ENCODE assay signal across 23 mouse cellular contexts in the genomic region with DNA sequence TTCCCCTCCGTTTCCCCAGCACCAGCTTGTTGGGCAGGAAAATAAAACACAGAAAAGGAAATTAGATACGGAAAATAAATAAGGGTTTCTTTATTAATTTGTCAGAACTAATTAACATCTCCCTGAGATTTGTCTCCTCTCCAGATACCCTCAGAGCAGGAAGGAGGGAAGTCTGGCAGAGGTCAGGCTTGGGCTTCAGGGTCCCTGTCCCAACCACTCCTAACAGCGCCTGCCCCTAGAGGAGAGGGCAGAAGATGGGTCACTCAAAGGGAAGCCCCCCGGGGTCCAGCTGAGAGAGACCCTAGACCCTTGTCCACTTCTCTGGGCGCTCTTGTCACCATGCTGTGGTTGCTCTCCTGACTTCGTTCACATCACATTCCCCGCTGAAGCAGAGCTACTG. TPM values are rescaled to one million over a fixed set of nuclear protein-coding genes. Genes with fewer than 3 reads are reported as not detected.
A peak's percentile ranks its signal among the peaks of the same experiment; 100 is the strongest.
DNase-seq lines count a peak whose midpoint lies in the region; ATAC-seq and TF ChIP-seq lines count a peak whose summit lies in the region.
"Had no signal": no experiment of that assay in that cellular context is flagged by ENCODE, and none has a peak within 500 bp of the region (broad histone marks: within the 10 kb centered on the region; RNA-seq: fewer than 3 reads in every experiment).

No protein-coding gene starts in this region.

- intact Hi-C loops in heart, postnatal 25 days (cut with DNase I) = no loop called here

- 0 out of 2 replicates have a peak overlapping the region, but pooled peaks have one; percentile 36 for H3K27ac ChIP-seq in forebrain, embryonic 13.5 days
- H3K27ac ChIP-seq in forebrain, embryonic 16.5 days (ENCODE audit: low read length) = no peak overlapping the region
- no peak overlapping the region; the same call in 1 of the 2 replicates for H3K27ac ChIP-seq in midbrain, embryonic 11.5 days (ENCODE audit: low read depth, low read length)
- no peak overlapping the region for H3K27ac ChIP-seq in midbrain, postnatal 0 days (ENCODE audit: low read depth, low read length)
- 0 out of 2 replicates have a peak overlapping the region, but pooled peaks have one; percentile 54 for H3K27ac ChIP-seq in forebrain, embryonic 14.5 days (ENCODE audit: low read depth, low read length)
- 0 out of 2 replicates have a peak overlapping the region, but pooled peaks have one; percentile 64 for H3K27ac ChIP-seq in midbrain, embryonic 12.5 days (replicated peaks)
- H3K27ac ChIP-seq: intestine, embryonic 15.5 days; layer of hippocampus, adult 2 months; limb, embryonic 13.5 days; lung, embryonic 15.5 days had no signal

- 79% methylated on average over 7 of the region's 7 CpGs for WGBS in forebrain, embryonic 13.5 days
- 74% methylated on average over 7 of the region's 7 CpGs for WGBS in forebrain, embryonic 16.5 days
- WGBS in midbrain, embryonic 11.5 days = 88% methylated on average over 7 of the region's 7 CpGs
- WGBS in midbrain, postnatal 0 days = 74% methylated on average over 7 of the region's 7 CpGs
- 81% methylated on average over 7 of the region's 7 CpGs for WGBS in forebrain, embryonic 14.5 days
- WGBS in midbrain, embryonic 12.5 days = 74% methylated on average over 7 of the region's 7 CpGs

- H3K36me3 ChIP-seq in forebrain, embryonic 13.5 days (ENCODE audit: poor library complexity, severe bottlenecking) = no peaks in the 10 kb centered on the region
- no peaks in the 10 kb centered on the region for H3K36me3 ChIP-seq in forebrain, embryonic 16.5 days (ENCODE audit: control insufficient read depth, insufficient read depth)
- no peaks in the 10 kb centered on the region for H3K36me3 ChIP-seq in midbrain, embryonic 11.5 days (ENCODE audit: control insufficient read depth, insufficient read depth, low read length)
- H3K36me3 ChIP-seq in midbrain, postnatal 0 days (ENCODE audit: insufficient read depth, low read length) = no peaks in the 10 kb centered on the region
- H3K36me3 ChIP-seq in forebrain, embryonic 14.5 days (ENCODE audit: control insufficient read depth, insufficient read depth, low read length) = no peaks in the 10 kb centered on the region
- no peaks in the 10 kb centered on the region for H3K36me3 ChIP-seq in midbrain, embryonic 12.5 days
- H3K36me3 ChIP-seq: intestine, embryonic 15.5 days; limb, embryonic 13.5 days; lung, embryonic 15.5 days had no signal

- no peak overlapping the region for H3K4me3 ChIP-seq in forebrain, embryonic 13.5 days
- H3K4me3 ChIP-seq in forebrain, embryonic 16.5 days (replicated peaks; ENCODE audit: low read length) = no peak overlapping the region
- H3K4me3 ChIP-seq in midbrain, embryonic 11.5 days (ENCODE audit: low read depth, low read length) = no peak overlapping the region
- H3K4me3 ChIP-seq in midbrain, postnatal 0 days (ENCODE audit: low read depth, low read length) = no peak overlapping the region
- H3K4me3 ChIP-seq in forebrain, embryonic 14.5 days (ENCODE audit: low read depth, low read length) = no peak overlapping the region
- no peak overlapping the region for H3K4me3 ChIP-seq in midbrain, embryonic 12.5 days
- H3K4me3 ChIP-seq: intestine, embryonic 15.5 days; layer of hippocampus, adult 2 months; limb, embryonic 13.5 days; lung, embryonic 15.5 days had no signal

- no peak overlapping the region for H3K9ac ChIP-seq in forebrain, embryonic 13.5 days
- no peak overlapping the region for H3K9ac ChIP-seq in forebrain, embryonic 16.5 days (replicated peaks; ENCODE audit: low read depth, low read length)
- no peak overlapping the region for H3K9ac ChIP-seq in midbrain, embryonic 11.5 days (ENCODE audit: low read length)
- H3K9ac ChIP-seq in midbrain, postnatal 0 days (replicated peaks; ENCODE audit: low read length, poor library complexity, severe bottlenecking) = no peak overlapping the region
- no peak overlapping the region for H3K9ac ChIP-seq in forebrain, embryonic 14.5 days (ENCODE audit: low read length)
- H3K9ac ChIP-seq in midbrain, embryonic 12.5 days (replicated peaks) = no peak overlapping the region
- H3K9ac ChIP-seq: intestine, embryonic 15.5 days; limb, embryonic 13.5 days; lung, embryonic 15.5 days had no signal

- no peak for ATAC-seq in forebrain, embryonic 13.5 days
- ATAC-seq in forebrain, embryonic 16.5 days = no peak
- peak; percentile 50; the same call in 1 of the 2 replicates for ATAC-seq in midbrain, embryonic 11.5 days (ENCODE audit: low FRiP score)
- no peak for ATAC-seq in midbrain, postnatal 0 days (ENCODE audit: low FRiP score)
- no peak for ATAC-seq in forebrain, embryonic 14.5 days
- no peak for ATAC-seq in midbrain, embryonic 12.5 days (ENCODE audit: low FRiP score, low read depth)
- ATAC-seq: CD4-positive, CD25-positive, alpha-beta regulatory T cell, adult 4 months; intestine, embryonic 15.5 days had no signal

- TF ChIP-seq CTCF in midbrain, postnatal 0 days (IDR thresholded peaks at IDR 0.05) = no peak

- no peak for DNase-seq in midbrain, embryonic 11.5 days (ENCODE audit: low spot score, missing footprints)
- no peak for DNase-seq in midbrain, postnatal 0 days (ENCODE audit: low spot score)
- no peak for DNase-seq in forebrain, embryonic 14.5 days (ENCODE audit: low spot score)
- DNase-seq in layer of hippocampus, postnatal 10 days (ENCODE audit: low spot score in 2 of 2) = no peak
- no peak for DNase-seq in heart, postnatal 25 days (ENCODE audit: low spot score)
- DNase-seq: adrenal gland, postnatal 36 days; cerebellum, adult 18-20 months; gastrocnemius, postnatal 36 days; heart, adult 18-20 months; kidney, adult 2 months; kidney, postnatal 36 days; right cerebral cortex, adult 18-20 months; spleen, adult 18-20 months had no signal

- no peaks in the 10 kb centered on the region for H3K9me3 ChIP-seq in forebrain, embryonic 13.5 days (replicated peaks)
- H3K9me3 ChIP-seq in forebrain, embryonic 16.5 days (ENCODE audit: control insufficient read depth, low read length) = no peaks in the 10 kb centered on the region
- no peaks in the 10 kb centered on the region for H3K9me3 ChIP-seq in midbrain, embryonic 11.5 days (ENCODE audit: control insufficient read depth, low read length)
- no peaks in the 10 kb centered on the region for H3K9me3 ChIP-seq in midbrain, postnatal 0 days (ENCODE audit: low read length)
- H3K9me3 ChIP-seq in forebrain, embryonic 14.5 days (replicated peaks; ENCODE audit: control insufficient read depth, low read length) = no peaks in the 10 kb centered on the region
- H3K9me3 ChIP-seq in midbrain, embryonic 12.5 days = no peaks in the 10 kb centered on the region
- H3K9me3 ChIP-seq: intestine, embryonic 15.5 days; limb, embryonic 13.5 days; lung, embryonic 15.5 days had no signal

- H3K27me3 ChIP-seq in forebrain, embryonic 13.5 days = no peaks in the 10 kb centered on the region
- H3K27me3 ChIP-seq in forebrain, embryonic 16.5 days (replicated peaks; ENCODE audit: control insufficient read depth, insufficient read depth, low read length) = no peaks in the 10 kb centered on the region
- H3K27me3 ChIP-seq in midbrain, embryonic 11.5 days (ENCODE audit: control insufficient read depth, insufficient read depth, low read length) = no peaks in the 10 kb centered on the region
- H3K27me3 ChIP-seq in midbrain, postnatal 0 days (ENCODE audit: insufficient read depth, low read length) = no peaks in the 10 kb centered on the region
- no peaks in the 10 kb centered on the region for H3K27me3 ChIP-seq in forebrain, embryonic 14.5 days (replicated peaks; ENCODE audit: control insufficient read depth, insufficient read depth, low read length)
- H3K27me3 ChIP-seq in midbrain, embryonic 12.5 days = no peaks in the 10 kb centered on the region
- H3K27me3 ChIP-seq: intestine, embryonic 15.5 days; limb, embryonic 13.5 days; lung, embryonic 15.5 days had no signal

- peaks cover 67% of the 10 kb centered on the region for H3K4me1 ChIP-seq in forebrain, embryonic 13.5 days
- peaks cover 24% of the 10 kb centered on the region for H3K4me1 ChIP-seq in forebrain, embryonic 16.5 days (replicated peaks; ENCODE audit: control insufficient read depth, insufficient read depth, low read length)
- H3K4me1 ChIP-seq in midbrain, embryonic 11.5 days (ENCODE audit: control insufficient read depth, insufficient read depth, low read length) = peaks cover 24% of the 10 kb centered on the region
- H3K4me1 ChIP-seq in midbrain, postnatal 0 days (ENCODE audit: insufficient read depth, low read length) = peaks cover 10% of the 10 kb centered on the region
- peaks cover 23% of the 10 kb centered on the region for H3K4me1 ChIP-seq in forebrain, embryonic 14.5 days (ENCODE audit: control insufficient read depth, insufficient read depth, low read length)
- peaks cover 56% of the 10 kb centered on the region for H3K4me1 ChIP-seq in midbrain, embryonic 12.5 days
- H3K4me1 ChIP-seq: lung, embryonic 15.5 days had no signal

- no peak overlapping the region for H3K4me2 ChIP-seq in forebrain, embryonic 13.5 days
- no peak overlapping the region for H3K4me2 ChIP-seq in forebrain, embryonic 16.5 days (ENCODE audit: low read length)
- no peak overlapping the region for H3K4me2 ChIP-seq in midbrain, embryonic 11.5 days
- no peak overlapping the region for H3K4me2 ChIP-seq in midbrain, postnatal 0 days (ENCODE audit: low read depth, low read length, poor library complexity, severe bottlenecking)
- H3K4me2 ChIP-seq in forebrain, embryonic 14.5 days (ENCODE audit: low read length) = no peak overlapping the region
- no peak overlapping the region for H3K4me2 ChIP-seq in midbrain, embryonic 12.5 days (replicated peaks)
- H3K4me2 ChIP-seq: heart, embryonic 11.5 days; intestine, embryonic 15.5 days; limb, embryonic 13.5 days; liver, embryonic 11.5 days; lung, embryonic 15.5 days had no signal

RNA-seq across cellular contexts. Expression of gene Nectin1, which starts 25.4 kb away (rescaled TPM):
- 8.8 and 10.0 TPM in 2 replicates for polyA plus RNA-seq in forebrain, embryonic 13.5 days (2015; fragmentation: Nextera tagmentation; extraction: Ambion mirVana)
- 8.6 and 10.1 TPM in 2 replicates for polyA plus RNA-seq in forebrain, embryonic 16.5 days (2015; fragmentation: Nextera tagmentation; extraction: Ambion mirVana)
- polyA plus RNA-seq in midbrain, embryonic 11.5 days (2014; fragmentation: Nextera tagmentation; extraction: Ambion mirVana) = 6.9 and 8.3 TPM in 2 replicates
- total RNA-seq in midbrain, postnatal 0 days (2014; rRNA removed) = 64.7 and 71.6 TPM in 2 replicates
- 14.9 and 15.4 TPM in 2 replicates for polyA plus RNA-seq in midbrain, postnatal 0 days (2015; fragmentation: Nextera tagmentation; extraction: Ambion mirVana)
- polyA plus RNA-seq in forebrain, embryonic 14.5 days (2014; fragmentation: Nextera tagmentation; extraction: Ambion mirVana) = 8.5 and 10.8 TPM in 2 replicates
- polyA plus RNA-seq in midbrain, embryonic 12.5 days (2016; fragmentation: Nextera tagmentation; extraction: Ambion mirVana) = 9.7 and 12.5 TPM in 2 replicates
- total RNA-seq in layer of hippocampus, postnatal 10 days (2021) = 100 to 1,000 TPM in 1 of 2 experiments, 10 to 100 TPM in 1; 96.1 to 106 TPM
- total RNA-seq in heart, postnatal 25 days (2021) = 1 to 10 TPM; 3.0 to 3.6 TPM

Comparison
In these comparisons a context has a peak if more than half of its experiments do, and no peak if none do; other contexts are left out.
1. H3K27ac ChIP-seq: peak in forebrain, embryonic 13.5 days (single experiment), forebrain, embryonic 14.5 days (single experiment) and midbrain, embryonic 12.5 days (single experiment); none in forebrain, embryonic 16.5 days (single experiment), midbrain, embryonic 11.5 days (single experiment) and midbrain, postnatal 0 days (single experiment).